Mouse (Mus musculus): ENCODE data around the gene Rbx1.

GRCm38 (mm10) chr15:81510621-81511020, 44.5 kb downstream of the Rbx1 start:
- TF ChIP-seq ZC3H11A (IDR thresholded peaks at IDR 0.05; ENCODE audit: low read depth, low read length), result no peak
- no peak for TF ChIP-seq HCFC1 (IDR thresholded peaks at IDR 0.05; ENCODE audit: low read depth, low read length)
- no peak for TF ChIP-seq CTCF (conservative IDR thresholded peaks at IDR 0.05 in 1 of 2, IDR thresholded peaks at IDR 0.05 in 1 of 2; ENCODE audit: low read depth in 2 of 2, low read length in 2 of 2)
- TF ChIP-seq RAD21 (IDR thresholded peaks at IDR 0.05; ENCODE audit: low read depth, low read length), result no peak
- no peak for TF ChIP-seq POLR2AphosphoS2 (IDR thresholded peaks at IDR 0.05; ENCODE audit: low read depth, low read length)
- TF ChIP-seq PAX5 (IDR thresholded peaks at IDR 0.05; ENCODE audit: low read length), result no peak
- TF ChIP-seq NELFE (IDR thresholded peaks at IDR 0.05; ENCODE audit: low read depth, low read length), result no peak
- TF ChIP-seq RCOR1 (conservative IDR thresholded peaks at IDR 0.05; ENCODE audit: low read depth, low read length), result no peak
- no peak for TF ChIP-seq MYC (IDR thresholded peaks at IDR 0.05; ENCODE audit: low read depth, low read length)

Measured in CH12.LX (cell line).